ENCODE assay signal across 20 mouse cellular contexts in the genomic region with DNA sequence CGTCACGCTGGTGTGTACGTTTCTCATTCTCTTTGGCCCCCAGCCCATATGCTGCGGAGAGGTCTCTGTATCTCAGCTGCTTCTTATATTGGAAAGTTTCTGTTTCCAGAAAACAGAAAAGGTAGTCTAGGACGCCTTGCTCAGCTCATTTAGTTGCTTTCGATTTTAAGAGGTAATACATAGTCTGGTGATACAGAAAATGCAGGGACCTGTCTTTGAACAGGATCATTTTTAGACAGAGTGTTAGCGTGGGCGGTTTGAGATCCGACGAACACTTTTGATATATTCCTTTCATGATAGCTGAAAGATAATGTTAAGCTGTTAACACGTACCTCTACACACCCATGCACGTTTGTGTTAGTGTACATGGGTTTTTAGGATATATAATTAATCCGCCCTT. TPM values are rescaled to one million over a fixed set of nuclear protein-coding genes. Genes with fewer than 3 reads are reported as not detected.
DNase-seq lines count a peak whose midpoint lies in the region; ATAC-seq lines count a peak whose summit lies in the region.
"Had no signal": no experiment of that assay in that cellular context is flagged by ENCODE, and none has a peak within 500 bp of the region (broad histone marks: within the 10 kb centered on the region; RNA-seq: fewer than 3 reads in every experiment).

No protein-coding gene starts in this region.

- no peaks in the 10 kb centered on the region for H3K27me3 ChIP-seq in heart, embryonic 10.5 days (ENCODE audit: insufficient read depth, poor library complexity, severe bottlenecking)
- H3K27me3 ChIP-seq: embryonic facial prominence, embryonic 15.5 days; forebrain, embryonic 13.5 days; heart, embryonic 13.5 days; hindbrain, embryonic 12.5 days had no signal

- intact Hi-C loops in heart, postnatal 36 days (cut with DNase I), result no loop called here

- peak; percentile 19 for DNase-seq in heart, embryonic 10.5 days (ENCODE audit: low spot score)
- DNase-seq in heart, postnatal 36 days, result no peak
- DNase-seq in induced T-regulatory cell, adult 2 months (ENCODE audit: low read depth), result peak; percentile 52
- no peak for DNase-seq in retina, postnatal 1 day
- DNase-seq: adrenal gland, postnatal 14 days; cerebellum, adult 2 months; cerebellum, postnatal 14 days; embryo, embryonic 11 days; forebrain, postnatal 0 days; gastrocnemius, postnatal 14 days; heart, postnatal 4 days; kidney, adult 8-10 months had no signal

- H3K9me3 ChIP-seq in heart, embryonic 10.5 days, result no peaks in the 10 kb centered on the region
- H3K9me3 ChIP-seq: embryonic facial prominence, embryonic 15.5 days; forebrain, embryonic 13.5 days; heart, embryonic 13.5 days; hindbrain, embryonic 12.5 days had no signal

- ATAC-seq in CD4-positive, CD25-positive, alpha-beta regulatory T cell, adult 4 months, result peak; percentile 89
- ATAC-seq in erythroid progenitor cell, adult 5-6 weeks (replicated peaks; ENCODE audit: low FRiP score, poor library complexity, severe bottlenecking), result no peak
- ATAC-seq: forebrain, embryonic 13.5 days; forebrain, postnatal 0 days; hindbrain, embryonic 16.5 days; intestine, postnatal 0 days had no signal

- WGBS in heart, embryonic 10.5 days, result 78% methylated on average over 13 of the region's 13 CpGs

- peaks cover 10% of the 10 kb centered on the region for H3K36me3 ChIP-seq in heart, embryonic 10.5 days
- H3K36me3 ChIP-seq: embryonic facial prominence, embryonic 15.5 days; hindbrain, embryonic 12.5 days had no signal

- peaks cover 55% of the 10 kb centered on the region for H3K4me1 ChIP-seq in heart, embryonic 10.5 days

- no peak overlapping the region for H3K27ac ChIP-seq in heart, embryonic 10.5 days
- H3K27ac ChIP-seq: forebrain, embryonic 13.5 days; hindbrain, embryonic 12.5 days had no signal

- H3K4me3 ChIP-seq in heart, embryonic 10.5 days, result no peak overlapping the region
- H3K4me3 ChIP-seq: embryonic facial prominence, embryonic 15.5 days; forebrain, embryonic 13.5 days; heart, embryonic 13.5 days; hindbrain, embryonic 12.5 days had no signal

RNA-seq across cellular contexts. Expression of a gene that starts 35.9 kb away (rescaled TPM):
- polyA plus RNA-seq in heart, embryonic 10.5 days (2016; fragmentation: Nextera tagmentation; extraction: Ambion mirVana), result 40.8 and 44.4 TPM in 2 replicates
- total RNA-seq in heart, postnatal 36 days (2021), result 10 to 100 TPM; 20.6 to 23.0 TPM
- polyA plus RNA-seq in CD4-positive, CD25-positive, alpha-beta regulatory T cell, adult 4 months (2017; shearing (Covaris generic)), result 10 to 100 TPM; 34.8 to 54.6 TPM
- 23.1 and 28.1 TPM in 2 replicates for total RNA-seq in erythroid progenitor cell, adult 5-6 weeks (2015; ENCODE audit: low replicate concordance)
- total RNA-seq in erythroid progenitor cell, adult 5-6 weeks (2017; ENCODE audit: low replicate concordance), result 9.4 and 9.5 TPM in 2 replicates

Comparison
In these comparisons a context has a peak if more than half of its experiments do, and no peak if none do; other contexts are left out.
1. DNase-seq: peak in heart, embryonic 10.5 days (single experiment) and induced T-regulatory cell, adult 2 months (single experiment); none in heart, postnatal 36 days (0 of 2) and retina, postnatal 1 day (single experiment).